Comparison of ENCODE assay signal across 16 mouse cellular contexts in the genomic region with DNA sequence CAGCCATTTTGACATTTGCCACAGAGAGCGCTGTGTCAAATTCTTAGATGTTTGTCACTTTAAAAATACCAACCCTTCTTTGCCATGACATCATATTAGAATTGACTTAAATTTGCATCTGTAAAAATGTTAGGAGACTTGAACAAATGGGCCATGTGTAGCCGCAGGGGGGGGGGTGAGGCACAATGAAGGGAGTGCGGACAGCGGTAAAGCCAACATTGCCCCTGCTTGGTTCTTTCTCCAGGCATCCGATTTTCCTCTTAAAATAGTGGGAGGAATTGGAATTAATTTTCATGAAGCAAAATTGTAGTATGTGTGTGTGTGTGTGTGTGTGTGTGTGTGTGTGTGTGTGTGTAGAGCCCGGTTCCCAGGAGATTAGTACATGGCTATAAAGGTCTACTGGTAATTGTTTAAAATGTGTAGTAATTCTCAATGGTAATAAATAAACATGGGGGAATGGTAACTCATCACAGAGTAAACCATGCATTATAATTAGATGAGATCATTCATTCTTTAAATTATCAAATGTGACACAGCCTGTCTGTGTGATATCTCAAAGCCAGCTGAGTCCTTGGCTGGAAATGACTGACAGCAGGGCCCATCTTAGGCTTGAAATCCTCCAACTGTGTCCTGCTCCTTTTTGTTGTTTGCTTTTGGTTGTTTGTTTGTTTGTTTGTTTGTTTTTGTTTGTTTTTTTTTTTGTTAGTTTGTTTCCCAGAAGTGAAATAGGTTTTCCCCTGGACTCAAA. TPM values are rescaled to one million over a fixed set of nuclear protein-coding genes. Genes with fewer than 3 reads are reported as not detected.
DNase-seq lines count a peak whose midpoint lies in the region; ATAC-seq and TF ChIP-seq lines count a peak whose summit lies in the region.
"Had no signal": no experiment of that assay in that cellular context is flagged by ENCODE, and none has a peak within 500 bp of the region (broad histone marks: within the 10 kb centered on the region; RNA-seq: fewer than 3 reads in every experiment).

No protein-coding gene starts in this region.

- no peak for DNase-seq in forebrain, postnatal 0 days
- no peak for DNase-seq in kidney, postnatal 10 days
- DNase-seq in left cerebral cortex, adult 11 months (ENCODE audit: low spot score), result no peak
- DNase-seq: cerebellum, postnatal 25 days; heart, adult 18-20 months; kidney, adult 18-20 months; kidney, postnatal 14 days; lung, postnatal 10 days; right cerebral cortex, adult 18-20 months; thymus, adult 18-20 months had no signal

- peaks cover 5% of the 10 kb centered on the region; the same call in 1 of the 2 replicates for H3K4me1 ChIP-seq in midbrain, embryonic 12.5 days
- no peaks in the 10 kb centered on the region for H3K4me1 ChIP-seq in midbrain, embryonic 16.5 days (ENCODE audit: control insufficient read depth, insufficient read depth, low read length)
- no peaks in the 10 kb centered on the region for H3K4me1 ChIP-seq in forebrain, postnatal 0 days (ENCODE audit: insufficient read depth)
- no peaks in the 10 kb centered on the region for H3K4me1 ChIP-seq in midbrain, embryonic 13.5 days (replicated peaks)
- H3K4me1 ChIP-seq: hindbrain, embryonic 15.5 days; limb, embryonic 15.5 days had no signal

- H3K9ac ChIP-seq in midbrain, embryonic 12.5 days (replicated peaks), result no peak overlapping the region
- H3K9ac ChIP-seq in midbrain, embryonic 16.5 days (ENCODE audit: low read depth, low read length), result no peak overlapping the region
- H3K9ac ChIP-seq in forebrain, postnatal 0 days, result no peak overlapping the region
- no peak overlapping the region for H3K9ac ChIP-seq in midbrain, embryonic 13.5 days (replicated peaks)
- H3K9ac ChIP-seq: hindbrain, embryonic 15.5 days; limb, embryonic 15.5 days had no signal

- TF ChIP-seq CTCF in forebrain, postnatal 0 days (IDR thresholded peaks at IDR 0.05; ENCODE audit: low read depth), result no peak

- H3K27ac ChIP-seq in midbrain, embryonic 12.5 days (replicated peaks), result no peak overlapping the region
- no peak overlapping the region for H3K27ac ChIP-seq in midbrain, embryonic 16.5 days (ENCODE audit: low read length)
- H3K27ac ChIP-seq in forebrain, postnatal 0 days (ENCODE audit: low read depth, low read length), result no peak overlapping the region; the same call in 1 of the 2 replicates
- no peak overlapping the region for H3K27ac ChIP-seq in midbrain, embryonic 13.5 days
- H3K27ac ChIP-seq: hindbrain, embryonic 15.5 days; limb, embryonic 15.5 days had no signal

- peaks cover 3% of the 10 kb centered on the region for H3K27me3 ChIP-seq in midbrain, embryonic 12.5 days
- no peaks in the 10 kb centered on the region for H3K27me3 ChIP-seq in midbrain, embryonic 16.5 days (ENCODE audit: control insufficient read depth, insufficient read depth, low read depth, low read length)
- H3K27me3 ChIP-seq in forebrain, postnatal 0 days (ENCODE audit: insufficient read depth, low read length), result no peaks in the 10 kb centered on the region
- no peaks in the 10 kb centered on the region for H3K27me3 ChIP-seq in midbrain, embryonic 13.5 days
- H3K27me3 ChIP-seq: limb, embryonic 15.5 days had no signal

- H3K4me2 ChIP-seq in midbrain, embryonic 12.5 days (replicated peaks), result no peak overlapping the region
- no peak overlapping the region for H3K4me2 ChIP-seq in midbrain, embryonic 16.5 days (ENCODE audit: low read length)
- no peak overlapping the region for H3K4me2 ChIP-seq in forebrain, postnatal 0 days (ENCODE audit: low read depth)
- H3K4me2 ChIP-seq in midbrain, embryonic 13.5 days (replicated peaks), result no peak overlapping the region
- H3K4me2 ChIP-seq: hindbrain, embryonic 15.5 days; limb, embryonic 15.5 days had no signal

- H3K36me3 ChIP-seq in midbrain, embryonic 12.5 days, result no peaks in the 10 kb centered on the region
- 0 out of 2 replicates have a peak, but pooled peaks cover 4% of the 10 kb centered on the region for H3K36me3 ChIP-seq in midbrain, embryonic 16.5 days (ENCODE audit: control insufficient read depth, insufficient read depth, low read length)
- H3K36me3 ChIP-seq in forebrain, postnatal 0 days (ENCODE audit: insufficient read depth), result no peaks in the 10 kb centered on the region
- peaks cover 11% of the 10 kb centered on the region; the same call in 1 of the 2 replicates for H3K36me3 ChIP-seq in midbrain, embryonic 13.5 days
- H3K36me3 ChIP-seq: hindbrain, embryonic 15.5 days had no signal

- ATAC-seq in midbrain, embryonic 12.5 days (ENCODE audit: low FRiP score, low read depth), result 0 out of 2 replicates have a peak, but pooled peaks have one; percentile 56
- no peak for ATAC-seq in midbrain, embryonic 16.5 days
- peak; percentile 74 for ATAC-seq in forebrain, postnatal 0 days
- peak; percentile 72; the same call in 1 of the 2 replicates for ATAC-seq in midbrain, embryonic 13.5 days
- no peak for ATAC-seq in megakaryocyte-erythroid progenitor cell, adult 5-6 weeks (replicated peaks; ENCODE audit: low FRiP score, low TSS enrichment, poor library complexity, severe bottlenecking)

- 83% methylated on average over 6 of the region's 6 CpGs for WGBS in midbrain, embryonic 12.5 days
- WGBS in midbrain, embryonic 16.5 days, result 72% methylated on average over 6 of the region's 6 CpGs
- WGBS in forebrain, postnatal 0 days, result 57% methylated on average over 6 of the region's 6 CpGs
- 66% methylated on average over 6 of the region's 6 CpGs for WGBS in midbrain, embryonic 13.5 days

- H3K4me3 ChIP-seq in midbrain, embryonic 12.5 days, result no peak overlapping the region
- no peak overlapping the region for H3K4me3 ChIP-seq in midbrain, embryonic 16.5 days (ENCODE audit: low read depth, low read length)
- H3K4me3 ChIP-seq in forebrain, postnatal 0 days (ENCODE audit: low read depth, low read length), result no peak overlapping the region
- H3K4me3 ChIP-seq in midbrain, embryonic 13.5 days (replicated peaks), result no peak overlapping the region
- H3K4me3 ChIP-seq: hindbrain, embryonic 15.5 days; limb, embryonic 15.5 days had no signal

- no peaks in the 10 kb centered on the region for H3K9me3 ChIP-seq in midbrain, embryonic 12.5 days
- H3K9me3 ChIP-seq in midbrain, embryonic 16.5 days (replicated peaks; ENCODE audit: control insufficient read depth, low read length, poor library complexity, severe bottlenecking), result no peaks in the 10 kb centered on the region
- no peaks in the 10 kb centered on the region for H3K9me3 ChIP-seq in forebrain, postnatal 0 days (ENCODE audit: low read length)
- H3K9me3 ChIP-seq in midbrain, embryonic 13.5 days, result no peaks in the 10 kb centered on the region
- H3K9me3 ChIP-seq: hindbrain, embryonic 15.5 days; limb, embryonic 15.5 days had no signal

RNA-seq across cellular contexts. Expression of a gene that starts 14.0 kb away (rescaled TPM):
- polyA plus RNA-seq in midbrain, embryonic 12.5 days (2016; fragmentation: Nextera tagmentation; extraction: Ambion mirVana), result 38.6 and 43.1 TPM in 2 replicates
- 36.4 and 36.9 TPM in 2 replicates for polyA plus RNA-seq in midbrain, embryonic 16.5 days (2015; fragmentation: Nextera tagmentation; extraction: Ambion mirVana)
- 68.2 and 80.4 TPM in 2 replicates for total RNA-seq in forebrain, postnatal 0 days (2014; rRNA removed)
- 15.1 and 28.5 TPM in 2 replicates for polyA plus RNA-seq in forebrain, postnatal 0 days (2015; fragmentation: Nextera tagmentation; extraction: Ambion mirVana)
- 41.9 and 51.6 TPM in 2 replicates for polyA plus RNA-seq in midbrain, embryonic 13.5 days (2015; fragmentation: Nextera tagmentation; extraction: Ambion mirVana)
- 0.37 TPM in 1 of 2 replicates, not detected in the other for total RNA-seq in megakaryocyte-erythroid progenitor cell, adult 5-6 weeks (2014; fragmentation: Nextera tagmentation)
- total RNA-seq in megakaryocyte-erythroid progenitor cell, adult 5-6 weeks (2017), result not detected in 2 replicates

Comparison
In these comparisons a context has a peak if more than half of its experiments do, and no peak if none do; other contexts are left out.
1. ATAC-seq: peak in midbrain, embryonic 12.5 days (single experiment), forebrain, postnatal 0 days (single experiment) and midbrain, embryonic 13.5 days (single experiment); none in midbrain, embryonic 16.5 days (single experiment) and megakaryocyte-erythroid progenitor cell, adult 5-6 weeks (single experiment).